Mouse (Mus musculus): ENCODE measurements around the gene Olfr1427. TPM values are rescaled to one million over a fixed set of nuclear protein-coding genes. Genes with fewer than 3 reads are reported as not detected.
"Not testable (repeated sequence)": the region's sequence is repeated elsewhere in the genome, so short reads cannot be mapped to it uniquely, and the experiment has no call there.

The Olfr1427 gene
- not detected for total RNA-seq (2021)
- long read RNA-seq, experiment 1 = 0 reads
- long read RNA-seq, experiment 2 = 0 reads

- DNase-seq = no peak
Observed at GRCm38 (mm10) chr19:12103234-12103633, at the start of gene Olfr1427. TSS of gene Olfr1427 (minus strand) at chr19:12103334.

GRCm38 (mm10) chr19:12145452-12145851 lies 42.3 kb upstream of the Olfr1427 start:
- peak; percentile 7 for DNase-seq

GRCm38 (mm10) chr19:12143356-12143755 lies 40.2 kb upstream of the Olfr1427 start:
- no peak for DNase-seq

GRCm38 (mm10) chr19:12134289-12134688 lies 31.2 kb upstream of the Olfr1427 start:
- DNase-seq = no peak

GRCm38 (mm10) chr19:12123103-12123502 lies 20.0 kb upstream of the Olfr1427 start, which contains the start of gene Olfr76:
TSS of gene Olfr76 (minus strand) at chr19:12123203.
- DNase-seq = no peak

- DNase-seq = no peak
Observed at GRCm38 (mm10) chr19:12116464-12116863, 13.3 kb upstream of the Olfr1427 start.

- no peak for DNase-seq
Observed at GRCm38 (mm10) chr19:12115797-12116196, 12.7 kb upstream of the Olfr1427 start, which contains the start of gene Olfr1428. TSS of gene Olfr1428 (minus strand) at chr19:12115897.

- no peak for DNase-seq
Observed at GRCm38 (mm10) chr19:12113807-12114206, 10.7 kb upstream of the Olfr1427 start.

GRCm38 (mm10) chr19:12104541-12104940 lies 1.4 kb upstream of the Olfr1427 start:
- no peak for DNase-seq

GRCm38 (mm10) chr19:12091913-12092312 lies 11.2 kb downstream of the Olfr1427 start, which contains the start of gene Olfr1426:
TSS of gene Olfr1426 (minus strand) at chr19:12092013.
- DNase-seq = no peak

- DNase-seq = not testable (repeated sequence)
Observed at GRCm38 (mm10) chr19:12077631-12078030, 25.5 kb downstream of the Olfr1427 start, which contains the start of gene Olfr1425. TSS of gene Olfr1425 (minus strand) at chr19:12077731.

- DNase-seq = not testable (repeated sequence)
Observed at GRCm38 (mm10) chr19:12069546-12069945, 33.6 kb downstream of the Olfr1427 start.

GRCm38 (mm10) chr19:12067806-12068205 lies 35.3 kb downstream of the Olfr1427 start:
- DNase-seq = not testable (repeated sequence)

GRCm38 (mm10) chr19:12062582-12062981 lies 40.6 kb downstream of the Olfr1427 start, which contains the start of gene Olfr1424:
TSS of gene Olfr1424 (minus strand) at chr19:12062682.
- not testable (repeated sequence) for DNase-seq

Other genes starting within 250 kb of the Olfr1427 start
- gene Olfr1418, start 242.3 kb downstream of the Olfr1427 start, total RNA-seq (2021) = not detected
- gene Olfr1419, start 228.2 kb downstream of the Olfr1427 start, total RNA-seq (2021) = not detected
- gene Olfr1420, start 216.8 kb downstream of the Olfr1427 start, total RNA-seq (2021) = not detected
- 10 to 100 TPM; 25.1 to 28.3 TPM for gene Patl1, start 190.9 kb downstream of the Olfr1427 start, total RNA-seq (2021)
- 10 to 100 TPM; 77.5 to 77.9 TPM for gene Osbp, start 137.4 kb downstream of the Olfr1427 start, total RNA-seq (2021)
- gene Olfr1423, start 62.0 kb downstream of the Olfr1427 start, total RNA-seq (2021) = not detected
- gene Olfr1424, start 40.7 kb downstream of the Olfr1427 start, total RNA-seq (2021) = not detected
- not detected for gene Olfr1425, start 25.6 kb downstream of the Olfr1427 start, total RNA-seq (2021)
- not detected for gene Olfr1426, start 11.3 kb downstream of the Olfr1427 start, total RNA-seq (2021)
- not detected for gene Olfr1428, start 12.6 kb upstream of the Olfr1427 start, total RNA-seq (2021)
- gene Olfr76, start 19.9 kb upstream of the Olfr1427 start, total RNA-seq (2021) = not detected
- not detected for gene Olfr1555-ps1, start 66.8 kb upstream of the Olfr1427 start, total RNA-seq (2021)
- not detected for gene Olfr1431, start 97.3 kb upstream of the Olfr1427 start, total RNA-seq (2021)
- gene Olfr1432, start 129.3 kb upstream of the Olfr1427 start, total RNA-seq (2021) = not detected
- gene Olfr262, start 138.3 kb upstream of the Olfr1427 start, total RNA-seq (2021) = not detected
- gene Olfr235, start 157.7 kb upstream of the Olfr1427 start, total RNA-seq (2021) = not detected
- not detected for gene Olfr1434, start 176.5 kb upstream of the Olfr1427 start, total RNA-seq (2021)
- not detected for gene Olfr1436, start 195.8 kb upstream of the Olfr1427 start, total RNA-seq (2021)
- not detected for gene Olfr1437, start 221.8 kb upstream of the Olfr1427 start, total RNA-seq (2021)
- gene Olfr1438-ps1, start 232.6 kb upstream of the Olfr1427 start, total RNA-seq (2021) = not detected

Measured in gastrocnemius, postnatal 10 days (tissue).